Mouse (Mus musculus): ENCODE results near the gene Olfr270. TPM values are rescaled to one million over a fixed set of nuclear protein-coding genes. Genes with fewer than 3 reads are reported as not detected.

Olfr270 gene
- polyA plus RNA-seq, 1 experiment from 2014 or later: not detected

DNA sequence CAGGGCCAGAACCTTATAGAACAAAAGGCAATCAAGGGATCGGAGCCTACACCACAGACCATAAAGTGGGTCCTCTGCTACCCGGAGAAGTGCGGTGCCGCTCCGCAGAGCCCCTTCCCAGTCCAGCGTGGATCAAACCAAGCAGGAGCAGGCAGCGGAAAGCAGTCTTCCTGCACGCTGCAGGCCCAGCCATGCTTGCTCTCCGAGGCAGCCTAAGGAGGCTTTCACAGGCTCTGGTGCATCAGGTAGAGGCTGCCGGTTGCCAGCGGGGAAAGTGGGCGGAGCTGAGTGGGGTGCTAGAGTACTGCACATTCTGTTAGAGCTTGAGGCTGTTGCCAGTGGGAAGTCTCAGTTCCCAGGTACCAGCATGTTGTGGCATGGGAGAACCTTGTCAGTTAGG, 24.9 kb downstream of the Olfr270 start, which contains the start of gene Nipsnap3a:
Gene Nipsnap3a (plus strand): TSS at position 25 of the 400 bp plus-strand sequence.
- no peak within 1 kb of the TSS for H3K4me3 ChIP-seq (replicated peaks; ENCODE audit: low read length)
- no peaks in the 10 kb centered on the region for H3K4me1 ChIP-seq (replicated peaks; ENCODE audit: control insufficient read depth, insufficient read depth, low read length)
- WGBS: 35% methylated on average over 12 of the region's 12 CpGs
- no peaks in the 10 kb centered on the region for H3K9me3 ChIP-seq (ENCODE audit: control insufficient read depth, low read length)
- no peak for ATAC-seq (ENCODE audit: low FRiP score)
- no peak within 1 kb of the TSS for H3K9ac ChIP-seq
- no peaks in the 10 kb centered on the region for H3K27me3 ChIP-seq (ENCODE audit: control insufficient read depth, insufficient read depth, low read length)
- H3K36me3 ChIP-seq (replicated peaks; ENCODE audit: control insufficient read depth, insufficient read depth): no peaks in the 10 kb centered on the region
- H3K4me2 ChIP-seq (replicated peaks): peak within 1 kb of the TSS; percentile 19
- no peak within 1 kb of the TSS for H3K27ac ChIP-seq
- no peak for DNase-seq (ENCODE audit: low spot score)

DNA sequence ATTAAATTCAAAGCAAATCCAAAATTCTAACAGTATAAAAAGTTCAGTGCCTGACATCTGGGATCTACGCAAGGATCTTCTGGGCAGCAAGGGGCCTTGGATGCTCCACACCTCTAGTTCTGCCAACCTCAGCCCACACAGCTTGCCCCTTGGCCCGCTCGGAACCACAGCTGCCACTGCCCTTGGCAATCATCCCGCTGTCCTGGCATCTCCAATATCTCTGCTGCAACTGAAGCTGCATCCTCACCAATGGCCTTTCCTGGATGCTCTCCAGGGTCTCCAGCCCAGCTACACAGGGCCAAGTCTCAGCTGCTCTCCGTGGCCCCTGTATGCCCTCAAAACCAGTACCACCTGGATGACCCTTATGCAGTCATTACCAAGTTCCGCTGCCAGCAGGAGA, 35.1 kb downstream of the Olfr270 start:
- Histone ChIP-seq H3K4me2 (replicated peaks) (no peak overlapping the region), H3K4me3 (replicated peaks; ENCODE audit: low read length) (no peak overlapping the region), H3K36me3 (replicated peaks; ENCODE audit: control insufficient read depth, insufficient read depth) (no peaks in the 10 kb centered on the region), H3K9ac (no peak overlapping the region), H3K4me1 (replicated peaks; ENCODE audit: control insufficient read depth, insufficient read depth, low read length) (no peaks in the 10 kb centered on the region), H3K27me3 (ENCODE audit: control insufficient read depth, insufficient read depth, low read length) (no peaks in the 10 kb centered on the region), H3K9me3 (ENCODE audit: control insufficient read depth, low read length) (no peaks in the 10 kb centered on the region), H3K27ac (no peak overlapping the region)
- ATAC-seq (ENCODE audit: low FRiP score): no peak
- no peak for DNase-seq (ENCODE audit: low spot score)
- WGBS: 92% methylated on average over 6 of the region's 6 CpGs

DNA sequence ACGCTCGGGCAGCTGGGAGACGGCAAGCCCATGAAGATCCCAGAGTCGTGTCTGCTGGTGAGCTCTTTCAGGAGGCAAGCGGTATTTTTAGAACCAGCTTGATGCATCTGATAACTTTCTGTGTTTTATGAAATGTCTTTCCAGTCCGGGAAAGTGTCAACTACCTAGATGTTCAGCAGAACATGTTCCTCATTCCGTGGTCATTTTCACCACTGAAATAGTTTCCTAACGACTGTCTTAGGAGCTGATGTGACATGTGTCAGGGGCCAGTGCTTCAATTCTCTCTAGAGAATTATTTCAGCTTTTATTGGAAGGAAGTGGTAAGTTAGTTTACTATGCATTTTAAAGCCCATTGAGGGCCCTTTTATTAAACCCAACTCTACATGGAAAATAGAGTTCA, 35.8 kb downstream of the Olfr270 start:
- Histone ChIP-seq H3K9me3 (ENCODE audit: control insufficient read depth, low read length) (no peaks in the 10 kb centered on the region), H3K27me3 (ENCODE audit: control insufficient read depth, insufficient read depth, low read length) (no peaks in the 10 kb centered on the region), H3K4me1 (replicated peaks; ENCODE audit: control insufficient read depth, insufficient read depth, low read length) (no peaks in the 10 kb centered on the region), H3K36me3 (replicated peaks; ENCODE audit: control insufficient read depth, insufficient read depth) (no peaks in the 10 kb centered on the region), H3K4me2 (replicated peaks) (no peak overlapping the region), H3K4me3 (replicated peaks; ENCODE audit: low read length) (no peak overlapping the region), H3K27ac (no peak overlapping the region), H3K9ac (no peak overlapping the region)
- WGBS: 90% methylated on average over 8 of the region's 8 CpGs
- ATAC-seq (ENCODE audit: low FRiP score) (no peak), DNase-seq (ENCODE audit: low spot score) (no peak)

DNA sequence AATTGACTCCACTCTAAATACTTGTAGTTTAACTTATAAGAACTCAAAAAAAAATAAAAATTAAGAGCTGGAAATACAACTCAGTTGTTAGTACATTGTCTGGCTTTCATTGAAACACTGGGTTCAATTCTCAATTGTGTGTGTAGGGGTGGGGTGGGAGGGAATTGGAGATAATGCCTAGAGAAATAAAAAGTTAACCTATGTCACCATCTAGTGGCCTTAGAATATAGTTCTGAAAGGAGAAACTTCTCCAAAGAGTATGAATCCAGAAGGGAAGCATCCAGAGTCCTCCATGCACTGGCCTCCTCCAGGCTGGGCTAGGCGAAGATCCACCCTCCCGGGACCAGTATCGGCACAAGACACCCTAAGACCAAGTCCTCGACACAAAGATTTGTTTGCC, 44.8 kb downstream of the Olfr270 start:
- DNase-seq (ENCODE audit: low spot score): peak; percentile 69
- H3K4me3 ChIP-seq (replicated peaks; ENCODE audit: low read length): no peak overlapping the region

DNA sequence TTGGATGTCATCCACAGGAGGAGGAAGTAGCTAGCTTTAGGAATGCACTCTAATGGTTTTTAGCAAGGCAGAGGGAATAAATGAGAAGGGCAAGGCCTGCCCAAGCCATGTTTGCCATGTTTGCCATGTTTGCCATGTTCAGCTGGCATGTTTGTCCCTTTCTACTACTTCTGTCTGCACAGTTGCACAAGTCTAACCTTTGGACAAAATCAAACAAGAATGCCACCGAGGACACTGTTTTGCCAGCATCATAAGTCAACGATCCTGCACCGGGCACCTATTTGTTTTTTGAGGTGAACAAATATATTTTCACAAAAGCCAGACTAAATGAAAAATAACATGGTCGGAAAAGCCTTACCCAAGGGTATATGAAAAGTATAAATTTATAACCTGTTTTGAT, 45.5 kb downstream of the Olfr270 start:
- WGBS: 95% methylated on average over 4 of the region's 4 CpGs
- no peak for DNase-seq (ENCODE audit: low spot score)
- H3K9me3 ChIP-seq (ENCODE audit: control insufficient read depth, low read length): no peaks in the 10 kb centered on the region
- H3K27me3 ChIP-seq (ENCODE audit: control insufficient read depth, insufficient read depth, low read length): no peaks in the 10 kb centered on the region
- ATAC-seq (ENCODE audit: low FRiP score): no peak
- no peak overlapping the region for H3K9ac ChIP-seq
- H3K36me3 ChIP-seq (replicated peaks; ENCODE audit: control insufficient read depth, insufficient read depth): peaks cover 4% of the 10 kb centered on the region
- H3K4me1 ChIP-seq (replicated peaks; ENCODE audit: control insufficient read depth, insufficient read depth, low read length): peaks cover 3% of the 10 kb centered on the region
- no peak overlapping the region for H3K4me2 ChIP-seq (replicated peaks)
- no peak overlapping the region for H3K4me3 ChIP-seq (replicated peaks; ENCODE audit: low read length)
- H3K27ac ChIP-seq: no peak overlapping the region

More for the DNA sequence above, 44.8 kb downstream of the Olfr270 start:
- H3K9ac ChIP-seq: no peak overlapping the region
- H3K4me1 ChIP-seq (replicated peaks; ENCODE audit: control insufficient read depth, insufficient read depth, low read length): peaks cover 3% of the 10 kb centered on the region
- 68% methylated on average over 4 of the region's 4 CpGs for WGBS
- no peaks in the 10 kb centered on the region for H3K9me3 ChIP-seq (ENCODE audit: control insufficient read depth, low read length)
- H3K4me2 ChIP-seq (replicated peaks): no peak overlapping the region
- no peaks in the 10 kb centered on the region for H3K36me3 ChIP-seq (replicated peaks; ENCODE audit: control insufficient read depth, insufficient read depth)
- H3K27me3 ChIP-seq (ENCODE audit: control insufficient read depth, insufficient read depth, low read length): no peaks in the 10 kb centered on the region
- no peak for ATAC-seq (ENCODE audit: low FRiP score)
- H3K27ac ChIP-seq: no peak overlapping the region

DNA sequence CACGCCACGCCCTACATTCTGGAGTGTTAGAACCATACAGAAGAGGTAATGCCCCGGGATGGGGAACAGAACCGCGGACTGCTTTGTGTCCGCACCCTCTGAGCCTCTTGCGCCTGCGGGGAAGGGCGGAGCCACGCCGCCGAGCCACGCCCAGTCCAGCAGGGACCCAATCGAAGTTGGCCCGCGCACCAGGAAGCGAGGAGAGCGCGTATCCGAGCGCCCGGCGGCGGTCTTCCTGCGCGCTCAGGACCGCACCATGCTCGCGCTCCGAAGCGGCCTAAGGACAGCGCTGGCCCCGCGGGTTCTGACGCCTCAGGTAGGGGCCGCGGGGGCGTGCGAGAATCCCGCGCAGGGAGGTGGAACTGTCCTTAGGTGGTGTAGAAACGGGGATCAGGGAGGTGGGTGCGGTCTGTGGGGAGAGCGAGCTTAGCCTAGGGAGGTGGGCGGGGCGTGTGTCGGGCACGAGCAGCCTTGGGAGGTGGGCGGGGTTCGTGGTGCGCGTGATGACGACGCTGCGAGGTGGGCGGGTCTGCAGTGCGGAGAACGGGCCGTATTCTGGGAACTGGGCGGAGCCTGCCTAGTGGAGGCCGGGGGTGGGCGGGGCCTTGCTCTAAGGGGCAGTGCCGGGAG, 47.5 kb downstream of the Olfr270 start, which contains the start of gene Nipsnap3b:
Gene Nipsnap3b (plus strand): TSS at position 149 of the 630 bp plus-strand sequence.
- H3K27me3 ChIP-seq (ENCODE audit: control insufficient read depth, insufficient read depth, low read length): no peaks in the 10 kb centered on the region
- peak; percentile 95 for ATAC-seq (ENCODE audit: low FRiP score)
- H3K4me3 ChIP-seq (replicated peaks; ENCODE audit: low read length): peak within 1 kb of the TSS; percentile 59
- peaks cover 3% of the 10 kb centered on the region for H3K4me1 ChIP-seq (replicated peaks; ENCODE audit: control insufficient read depth, insufficient read depth, low read length)
- H3K4me2 ChIP-seq (replicated peaks): peak within 1 kb of the TSS; percentile 68
- H3K9me3 ChIP-seq (ENCODE audit: control insufficient read depth, low read length): no peaks in the 10 kb centered on the region; the same call in 1 of the 2 replicates
- H3K9ac ChIP-seq: peak within 1 kb of the TSS; percentile 75
- H3K36me3 ChIP-seq (replicated peaks; ENCODE audit: control insufficient read depth, insufficient read depth): peaks cover 21% of the 10 kb centered on the region
- peak; percentile 96 for DNase-seq (ENCODE audit: low spot score)
- WGBS: 1% methylated on average over 63 of the region's 63 CpGs
- peak within 1 kb of the TSS; percentile 85 for H3K27ac ChIP-seq

DNA sequence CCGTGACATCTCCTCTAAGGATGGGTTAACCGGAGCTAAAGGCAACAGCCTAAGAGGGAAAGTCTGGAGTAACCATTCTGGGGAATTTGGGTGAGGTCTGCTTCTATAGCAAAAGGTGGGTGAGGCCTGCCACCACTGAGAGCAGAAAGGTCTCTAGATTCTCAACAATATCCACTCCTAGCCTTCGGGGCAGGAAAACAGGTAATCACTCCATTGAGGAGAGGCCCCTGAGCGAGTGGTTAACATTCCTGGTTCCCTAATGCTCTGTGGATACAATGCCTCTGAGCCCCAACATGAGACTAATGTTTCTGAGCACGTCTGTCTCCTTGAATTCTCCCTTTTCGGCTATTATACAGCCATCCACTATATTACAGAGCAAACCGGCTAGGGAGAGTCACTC, 50.1 kb downstream of the Olfr270 start:
- Histone ChIP-seq H3K4me2 (replicated peaks) (no peak overlapping the region), H3K9ac (no peak overlapping the region), H3K27ac (no peak overlapping the region), H3K9me3 (ENCODE audit: control insufficient read depth, low read length) (no peaks in the 10 kb centered on the region; the same call in 1 of the 2 replicates), H3K4me1 (replicated peaks; ENCODE audit: control insufficient read depth, insufficient read depth, low read length) (peaks cover 3% of the 10 kb centered on the region), H3K4me3 (replicated peaks; ENCODE audit: low read length) (no peak overlapping the region), H3K27me3 (ENCODE audit: control insufficient read depth, insufficient read depth, low read length) (no peaks in the 10 kb centered on the region), H3K36me3 (replicated peaks; ENCODE audit: control insufficient read depth, insufficient read depth) (peaks cover 40% of the 10 kb centered on the region)
- WGBS: 93% methylated on average over 7 of the region's 7 CpGs
- ATAC-seq (ENCODE audit: low FRiP score): no peak
- no peak for DNase-seq (ENCODE audit: low spot score)

DNA sequence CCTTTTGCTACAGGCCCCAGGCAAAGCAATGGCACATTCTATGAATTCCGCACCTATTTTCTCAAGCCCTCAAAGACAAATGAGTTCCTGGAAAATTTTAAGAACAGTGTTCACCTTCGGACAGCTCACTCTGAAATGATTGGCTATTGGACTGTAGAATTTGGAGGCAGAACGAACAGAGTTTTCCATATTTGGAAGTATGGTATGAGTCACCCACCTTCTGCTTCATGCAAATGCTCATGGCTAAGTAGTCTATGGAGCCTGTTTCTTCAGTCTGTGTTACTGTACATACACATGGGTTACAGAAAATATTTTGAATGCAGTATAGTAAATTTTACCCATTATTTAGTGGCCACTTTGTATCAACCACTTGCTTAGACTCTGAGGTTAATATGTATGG, 50.7 kb downstream of the Olfr270 start:
- DNase-seq (ENCODE audit: low spot score) (no peak), ATAC-seq (ENCODE audit: low FRiP score) (no peak)
- H3K4me3 ChIP-seq (replicated peaks; ENCODE audit: low read length): no peak overlapping the region
- WGBS: 98% methylated on average over 3 of the region's 3 CpGs
- H3K9me3 ChIP-seq (ENCODE audit: control insufficient read depth, low read length): no peaks in the 10 kb centered on the region; the same call in 1 of the 2 replicates
- H3K27me3 ChIP-seq (ENCODE audit: control insufficient read depth, insufficient read depth, low read length): no peaks in the 10 kb centered on the region
- H3K4me2 ChIP-seq (replicated peaks): no peak overlapping the region
- no peak overlapping the region for H3K27ac ChIP-seq
- H3K9ac ChIP-seq: no peak overlapping the region
- peaks cover 47% of the 10 kb centered on the region for H3K36me3 ChIP-seq (replicated peaks; ENCODE audit: control insufficient read depth, insufficient read depth)
- peaks cover 3% of the 10 kb centered on the region for H3K4me1 ChIP-seq (replicated peaks; ENCODE audit: control insufficient read depth, insufficient read depth, low read length)

DNA sequence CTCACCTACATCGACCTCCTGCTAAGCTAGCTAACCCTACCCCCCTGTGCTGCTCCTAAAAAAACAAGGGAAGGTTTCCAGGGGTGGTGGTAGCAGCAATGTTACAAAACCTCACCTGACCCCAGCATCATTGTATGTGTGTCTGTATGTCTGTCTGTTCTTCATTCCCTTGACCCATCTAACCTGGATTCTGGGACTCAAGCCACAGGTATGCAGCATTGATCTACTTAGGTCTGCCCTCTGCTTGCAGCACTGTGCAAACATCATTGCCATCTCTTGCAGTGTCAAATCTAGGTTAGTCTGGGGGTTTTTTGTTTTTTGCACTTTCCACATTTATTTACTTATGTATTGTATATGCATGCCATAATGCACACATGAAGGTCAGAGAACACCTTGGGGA, 54.0 kb downstream of the Olfr270 start:
- Histone ChIP-seq H3K9me3 (ENCODE audit: control insufficient read depth, low read length) (no peaks in the 10 kb centered on the region; the same call in 1 of the 2 replicates), H3K4me1 (replicated peaks; ENCODE audit: control insufficient read depth, insufficient read depth, low read length) (no peaks in the 10 kb centered on the region), H3K27ac (no peak overlapping the region), H3K9ac (no peak overlapping the region), H3K4me3 (replicated peaks; ENCODE audit: low read length) (no peak overlapping the region), H3K36me3 (replicated peaks; ENCODE audit: control insufficient read depth, insufficient read depth) (peaks cover 72% of the 10 kb centered on the region), H3K27me3 (ENCODE audit: control insufficient read depth, insufficient read depth, low read length) (no peaks in the 10 kb centered on the region), H3K4me2 (replicated peaks) (no peak overlapping the region)
- 93% methylated on average over 1 of the region's 1 CpGs for WGBS
- ATAC-seq (ENCODE audit: low FRiP score): no peak
- DNase-seq (ENCODE audit: low spot score): no peak

Data from hindbrain, embryonic 14.5 days (tissue).